Mouse (Mus musculus) embryo, embryonic 10.5 days (tissue): ENCODE measurements at regions not wholly inside any gene's neighbourhood (a gene's known extent, or its start where the extent isn't known, plus 50 kb on each side); places are given as distances from the start of the nearest gene placed in this dataset.
A peak's percentile ranks its signal among the peaks of the same experiment; 100 is the strongest.
"Not testable (repeated sequence)": the region's sequence is repeated elsewhere in the genome, so short reads cannot be mapped to it uniquely, and the experiment has no call there.

ENCODE experiments used
- DNase-seq: peaks from one replicate; pipeline ENCODE4 v3.0.0-alpha.2; 2015; ENCODE audit warnings: low spot score

DNA sequence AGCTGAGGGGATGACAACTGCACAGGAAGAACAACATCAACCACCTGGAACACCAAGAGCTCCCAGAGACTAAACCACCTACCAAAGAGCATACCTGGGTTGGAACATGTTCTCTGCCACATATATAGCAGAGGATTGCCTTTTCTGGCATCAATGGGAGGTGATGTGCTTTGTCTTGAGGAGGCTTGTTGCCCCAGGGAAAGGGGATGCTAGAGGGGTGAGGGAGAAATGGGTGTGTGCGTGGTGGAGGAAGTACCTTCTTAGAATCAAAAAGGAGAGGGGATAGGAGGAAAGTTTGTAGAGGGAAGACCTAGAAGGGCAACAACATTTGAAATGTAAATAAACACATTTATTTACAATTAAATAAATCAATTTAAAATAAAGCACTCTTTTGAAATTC lies 358.5 kb upstream of the Pfkp start:
- no peak for DNase-seq

DNA sequence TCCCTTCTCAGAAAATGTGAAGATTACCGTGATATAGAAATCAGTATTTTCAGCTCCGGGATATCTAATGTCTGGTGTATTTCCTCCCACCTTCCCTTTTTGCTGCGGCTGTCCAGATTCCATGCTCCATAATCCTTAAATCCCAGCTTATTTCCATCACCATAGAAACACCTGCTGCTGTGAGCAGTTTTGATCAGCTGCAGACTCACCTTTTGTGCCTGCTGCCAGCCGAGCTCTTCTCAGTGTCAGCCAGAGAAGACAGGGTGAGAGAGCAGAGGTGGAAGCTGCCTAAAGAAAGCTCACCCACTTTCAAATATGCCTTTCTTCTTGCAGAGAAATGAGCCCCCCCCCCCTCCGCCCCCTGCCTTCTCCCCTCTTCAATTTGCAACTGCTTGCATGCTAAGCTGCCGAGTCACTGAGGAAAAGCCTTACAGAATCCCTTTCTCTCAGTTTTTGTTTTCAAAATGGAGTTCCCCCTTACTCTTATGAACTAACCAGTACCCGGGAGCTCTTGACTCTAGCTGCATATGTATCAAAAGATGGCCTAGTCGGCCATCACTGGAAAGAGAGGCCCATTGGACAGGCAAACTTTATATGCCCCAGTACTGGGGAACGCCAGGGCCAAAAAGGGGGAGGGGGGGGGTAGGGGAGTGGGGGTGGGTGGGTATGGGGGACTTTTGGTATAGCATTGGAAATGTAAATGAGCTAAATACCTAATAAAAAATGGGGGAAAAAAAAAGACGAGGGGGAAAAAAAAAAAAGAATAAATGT lies 350.1 kb upstream of the Pfkp start:
- not testable (repeated sequence) for DNase-seq

DNA sequence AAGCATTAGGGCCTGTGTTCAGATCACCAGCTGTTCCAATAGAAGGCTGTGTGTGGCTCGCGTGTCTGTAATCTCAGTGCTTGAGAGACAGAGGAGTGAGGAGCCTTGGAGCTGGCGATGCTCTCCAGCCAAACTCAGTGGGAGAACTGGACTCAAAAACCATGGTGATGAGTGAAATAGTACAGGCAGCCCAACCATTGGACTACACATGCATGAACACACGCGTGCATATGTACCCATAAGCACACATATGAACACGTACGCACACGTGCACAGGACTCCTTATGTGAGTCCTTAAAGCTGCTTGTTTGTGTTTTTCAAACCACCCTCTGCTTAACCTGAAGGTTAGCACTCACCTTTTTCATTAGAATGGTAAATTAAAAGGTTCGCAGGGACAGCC lies 349.5 kb upstream of the Pfkp start:
- DNase-seq: no peak

DNA sequence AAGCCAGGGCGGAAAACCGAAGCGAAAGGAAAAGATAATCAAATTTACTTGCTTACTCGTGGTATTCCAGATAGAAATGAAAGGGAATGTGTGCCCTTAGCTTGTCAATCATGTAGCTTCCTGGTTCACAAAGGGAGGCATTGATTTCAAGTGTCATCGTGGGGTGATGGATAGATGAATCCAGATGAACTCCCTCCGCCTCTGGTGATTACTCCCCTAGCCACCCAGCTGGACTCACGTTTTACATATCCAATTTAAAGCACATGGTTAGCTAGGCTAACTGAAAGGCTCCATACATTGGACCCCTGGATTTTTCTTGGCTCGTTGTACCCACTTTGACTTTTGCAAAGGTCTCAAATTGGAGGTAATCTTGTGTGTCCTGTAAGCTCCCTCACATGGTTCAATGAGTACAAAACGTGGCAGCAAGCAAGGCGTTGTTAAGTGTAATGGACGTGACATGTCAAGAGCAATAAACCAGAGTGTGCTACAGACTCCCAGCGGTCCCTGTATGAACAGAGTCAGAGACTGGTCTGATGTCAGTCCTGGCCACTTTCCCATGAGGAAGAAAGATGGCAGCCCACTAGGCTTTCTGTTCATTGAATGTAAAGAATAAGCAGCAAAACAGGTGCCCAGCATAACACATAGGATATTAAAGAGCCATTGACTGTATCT lies 343.9 kb upstream of the Pfkp start:
- peak; percentile 48 for DNase-seq

DNA sequence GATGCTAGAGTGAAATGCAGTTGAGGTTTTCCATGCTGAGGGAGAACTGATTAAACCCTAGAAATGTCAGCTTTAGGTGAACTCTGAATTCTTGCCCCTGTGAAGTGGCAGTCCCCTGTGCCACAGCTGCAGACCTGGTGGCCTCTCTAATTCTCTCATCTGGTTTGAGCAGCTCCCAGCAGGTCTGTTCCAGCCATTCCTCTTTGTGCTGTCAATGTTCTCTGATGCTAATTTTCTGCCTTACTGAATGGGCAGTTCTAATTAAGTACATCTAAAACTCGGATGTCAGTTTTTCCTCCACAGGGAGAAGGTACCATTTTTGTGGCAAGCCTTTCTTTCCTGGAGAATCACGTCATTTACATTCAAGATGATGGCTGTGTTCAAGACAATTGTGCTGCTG lies 343.1 kb upstream of the Pfkp start:
- DNase-seq: peak; percentile 43

DNA sequence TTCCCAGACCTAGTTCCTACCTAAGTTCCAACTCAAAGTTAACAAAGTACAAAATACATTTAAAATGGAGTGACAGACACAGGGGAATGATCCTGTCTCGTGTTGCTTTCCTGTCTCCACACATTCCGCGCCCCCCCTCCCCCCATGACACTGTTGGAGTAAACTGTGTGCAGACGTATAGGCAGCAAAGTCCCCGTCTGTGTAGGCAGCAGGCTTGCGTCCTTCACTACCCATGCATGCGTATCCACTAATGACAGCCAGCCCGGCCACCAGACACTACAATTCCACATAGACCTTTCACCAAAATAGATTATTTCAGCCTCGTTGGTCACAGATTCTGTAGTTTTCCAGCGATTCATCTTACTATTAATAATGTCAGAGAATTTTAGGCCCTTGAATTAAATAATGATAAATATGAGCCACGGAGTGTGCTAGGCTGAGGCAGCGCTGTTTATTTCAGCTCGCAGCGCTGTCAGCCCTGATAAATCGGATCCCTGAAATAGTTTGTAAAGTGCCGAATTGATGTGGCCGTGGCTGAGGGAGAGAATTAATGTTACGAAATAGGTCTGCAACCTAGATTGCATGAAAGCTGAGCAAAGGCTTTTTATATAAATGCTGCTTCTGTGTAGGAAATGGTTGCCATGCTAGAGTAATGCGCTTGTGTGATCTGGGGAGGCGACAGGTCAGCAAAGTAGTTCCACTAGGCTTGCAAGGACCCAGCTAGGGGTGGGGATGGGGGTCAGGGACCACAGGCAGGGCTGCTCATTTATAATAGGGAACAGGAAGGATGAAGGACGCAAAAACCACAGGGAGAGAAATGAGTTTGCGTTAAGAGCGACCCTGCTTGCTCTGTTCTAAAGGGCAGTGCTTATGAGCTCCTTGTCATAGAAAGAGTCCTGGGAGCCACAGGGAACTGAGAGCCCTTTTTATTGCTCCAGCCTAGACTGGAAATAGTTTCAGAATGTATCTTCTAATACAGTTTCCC lies 336.7 kb upstream of the Pfkp start:
- DNase-seq: peak; percentile 23

DNA sequence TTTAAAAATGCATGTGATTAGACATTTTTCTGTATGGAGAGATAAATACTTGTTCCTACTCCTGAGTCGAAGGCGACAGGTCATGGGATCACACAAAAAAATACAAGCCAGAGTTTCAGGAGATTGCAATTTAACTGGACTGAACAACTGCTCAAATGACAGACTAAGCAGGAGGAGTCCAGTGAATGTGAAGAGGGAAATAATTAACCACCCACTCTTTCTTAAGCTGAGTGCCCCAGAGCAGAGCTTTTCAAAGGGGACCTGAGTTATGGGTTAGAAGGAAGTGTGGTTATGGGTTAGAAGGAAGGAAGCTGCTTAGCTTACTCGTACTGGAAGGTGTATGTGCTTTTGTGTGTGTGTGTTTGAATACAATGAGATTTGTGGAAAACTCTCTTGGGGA lies 307.1 kb upstream of the Pfkp start:
- DNase-seq: no peak

DNA sequence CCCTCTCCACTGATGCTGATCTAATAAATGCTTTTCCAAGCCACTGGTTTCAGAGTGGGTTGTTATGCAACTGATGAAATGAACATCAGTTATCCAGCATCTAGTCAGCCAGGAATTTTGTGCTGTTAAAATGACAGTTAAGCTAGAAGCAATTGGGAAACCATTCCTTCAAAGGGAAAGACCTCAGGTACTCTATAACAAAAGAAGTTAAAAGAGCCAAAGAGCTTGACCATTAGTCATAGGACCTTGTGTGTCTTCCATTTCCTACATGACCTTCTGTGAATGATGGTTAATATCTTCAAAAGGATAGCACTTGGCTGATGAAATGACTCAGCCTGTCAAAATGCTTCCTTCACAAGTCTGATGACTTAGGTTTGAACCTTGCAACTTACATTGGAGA lies 275.6 kb upstream of the Pfkp start:
- no peak for DNase-seq

DNA sequence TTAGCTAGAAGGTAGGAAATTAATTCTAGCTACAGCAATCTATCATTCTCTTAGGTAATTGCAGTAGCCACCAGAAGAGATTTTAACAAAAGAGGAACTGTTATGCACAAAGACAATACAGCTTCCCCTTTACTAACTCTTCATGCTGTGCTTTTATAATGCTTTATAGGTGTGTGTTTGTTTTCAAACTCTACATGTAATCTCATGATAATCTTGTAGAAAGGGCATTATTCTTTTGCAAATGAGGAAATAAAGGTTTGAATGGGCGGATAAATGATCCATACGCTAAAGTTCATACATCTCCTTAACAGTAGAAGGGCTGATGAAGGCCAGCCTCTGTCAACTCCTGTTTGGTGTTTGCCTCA lies 273.8 kb upstream of the Pfkp start:
- no peak for DNase-seq

DNA sequence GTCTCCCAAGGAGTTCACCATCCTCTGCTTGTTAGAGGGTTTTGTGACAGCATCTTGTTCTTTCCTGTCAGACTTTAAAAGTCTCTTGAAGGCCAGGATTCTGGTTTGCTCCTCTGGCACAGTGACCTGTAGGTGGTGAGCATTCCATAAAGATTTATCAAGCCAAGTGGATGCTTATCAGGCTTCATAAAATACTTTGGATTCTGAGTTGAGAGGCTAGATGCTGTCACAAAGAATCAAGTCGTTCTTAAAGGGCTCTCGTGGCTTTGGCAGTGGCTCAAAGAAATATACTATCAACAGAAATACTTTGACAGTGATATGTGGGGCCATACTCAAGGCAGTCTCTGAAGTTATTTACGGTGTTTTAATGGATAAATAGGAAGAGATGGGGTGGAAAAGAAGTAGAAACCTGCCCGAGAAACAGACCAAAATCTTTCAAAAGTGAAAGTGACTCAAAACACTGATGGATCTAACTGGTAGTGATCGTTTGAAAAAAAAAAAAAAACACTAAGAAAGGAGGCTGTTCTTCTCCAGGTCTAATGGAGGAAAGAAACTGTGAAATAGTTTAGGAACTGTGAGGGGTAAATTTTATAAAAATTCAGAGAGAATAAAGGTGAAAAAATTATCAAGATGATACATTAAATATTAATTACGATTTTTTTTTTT lies 273.2 kb upstream of the Pfkp start:
- DNase-seq: no peak

DNA sequence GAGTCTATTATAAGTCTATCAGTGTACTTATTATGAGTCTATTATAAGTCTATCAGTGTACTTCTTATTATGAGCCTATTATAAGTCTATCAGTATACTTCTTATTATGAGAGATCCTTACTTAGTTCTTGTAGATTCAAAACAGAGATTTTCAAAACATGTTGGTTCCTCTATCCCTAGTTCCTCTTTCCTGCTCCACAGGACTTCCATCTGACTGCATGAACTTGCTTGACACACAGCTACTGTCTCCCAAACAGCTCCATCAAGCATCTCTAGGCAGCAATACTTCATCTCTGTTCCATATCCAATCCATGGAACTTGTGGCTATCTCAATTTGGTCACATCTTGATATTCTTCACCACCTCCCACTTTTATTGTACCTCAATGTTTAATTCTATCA lies 257.4 kb upstream of the Pfkp start:
- no peak for DNase-seq

DNA sequence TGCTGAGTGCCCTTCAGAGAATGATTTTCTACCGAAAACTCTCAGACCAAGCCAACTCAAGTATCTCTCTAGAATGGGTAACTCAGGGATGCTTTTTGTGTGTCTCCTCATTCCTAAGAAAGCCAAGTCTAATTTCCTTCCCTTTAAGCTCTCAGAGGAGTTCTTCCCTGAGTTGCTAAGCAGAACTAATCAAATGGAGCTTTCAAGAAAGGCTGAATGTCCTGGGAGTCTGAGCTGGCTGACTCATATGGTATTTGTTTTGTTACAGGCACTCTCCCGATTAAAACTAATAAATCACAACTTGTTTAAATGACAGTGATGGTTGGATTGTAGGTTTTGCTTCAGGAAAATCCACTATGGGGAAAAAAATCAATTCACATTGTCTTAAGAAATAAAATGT lies 253.1 kb upstream of the Pfkp start:
- DNase-seq: no peak

DNA sequence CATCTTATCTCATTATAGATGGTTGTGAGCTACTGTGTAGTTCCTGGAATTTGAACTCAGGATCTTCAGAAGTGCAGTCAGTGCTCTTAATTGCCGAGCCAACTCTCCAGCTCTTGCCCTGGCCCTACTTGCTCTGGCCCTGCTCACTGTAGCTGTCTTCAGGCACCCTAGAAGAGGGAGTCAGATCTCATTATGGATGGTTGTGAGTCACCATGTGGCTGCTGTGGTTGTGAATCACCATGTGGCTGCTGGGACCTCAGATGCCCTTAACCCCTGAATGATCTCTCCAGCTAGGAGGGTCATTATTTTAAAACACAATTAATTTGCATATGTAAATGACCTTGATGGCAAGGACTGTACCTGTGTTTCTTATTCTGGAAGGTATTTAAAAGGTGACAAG lies 249.1 kb upstream of the Pfkp start:
- no peak for DNase-seq

DNA sequence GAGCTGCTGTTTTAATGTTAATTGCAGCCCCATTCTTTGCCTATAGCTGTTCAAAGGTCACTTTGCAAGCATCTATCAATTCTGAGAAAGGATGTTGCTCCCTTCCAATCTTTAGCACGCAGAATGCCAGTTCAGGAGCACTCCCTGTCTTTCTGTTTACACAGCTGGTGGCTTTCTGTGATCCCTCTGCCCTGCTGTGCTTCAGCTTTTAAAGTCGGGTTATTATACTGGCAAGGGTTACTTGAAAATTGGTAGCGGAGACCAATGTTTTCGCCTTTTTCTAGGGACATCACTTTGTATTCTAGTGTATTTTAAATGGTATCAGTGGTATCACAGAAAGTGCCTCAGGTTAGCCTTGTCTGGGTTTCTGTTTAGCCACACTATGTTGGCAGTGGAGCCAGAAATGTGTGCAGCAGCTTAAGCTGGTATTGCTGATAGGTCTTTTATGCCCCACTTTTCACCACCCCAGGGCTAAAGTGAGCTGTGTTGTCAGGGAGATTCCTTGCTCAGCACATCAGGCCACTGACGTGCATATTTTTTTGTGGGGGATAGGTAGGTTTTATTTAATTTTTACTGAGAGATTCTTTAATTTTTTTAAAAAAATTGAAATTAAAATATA lies 243.0 kb upstream of the Pfkp start:
- peak; percentile 70 for DNase-seq

DNA sequence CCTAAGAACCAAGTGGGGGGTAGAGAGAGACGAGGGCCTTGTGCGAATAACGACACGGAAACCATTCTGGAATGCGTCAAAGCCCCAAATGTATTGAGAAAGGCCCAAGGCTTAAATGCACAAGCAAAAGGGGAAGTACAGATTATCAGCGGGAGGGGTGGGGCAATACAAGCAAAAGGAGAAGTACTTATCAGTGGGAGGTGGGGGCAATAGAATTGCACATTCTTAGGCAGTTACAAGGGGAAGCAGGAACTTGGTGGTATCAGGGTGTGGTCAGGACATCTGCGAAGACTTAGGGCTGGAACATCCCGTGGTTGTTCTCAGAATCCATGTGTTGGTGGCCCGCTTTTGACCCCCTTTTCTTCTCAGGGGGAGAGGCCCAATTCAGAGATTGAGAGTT lies 240.9 kb upstream of the Pfkp start:
- not testable (repeated sequence) for DNase-seq

DNA sequence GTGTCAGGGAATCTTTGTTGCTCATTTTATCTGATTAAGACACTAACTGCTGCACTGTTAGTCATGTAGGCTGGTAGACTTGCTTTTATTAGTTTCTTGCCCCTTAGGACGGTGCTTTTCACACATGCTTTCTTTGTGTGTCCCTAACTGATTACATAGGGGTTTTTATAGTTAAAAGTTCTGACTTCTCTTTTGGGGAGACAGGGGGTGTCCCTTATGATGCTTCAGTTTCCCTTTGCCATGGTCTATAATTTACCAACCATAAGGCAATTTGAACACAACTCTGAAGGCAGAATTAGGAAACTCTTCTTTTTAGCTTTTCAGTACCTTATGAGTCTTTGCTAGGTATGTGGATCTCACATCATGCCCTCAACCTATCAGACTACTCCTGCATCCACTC lies 239.8 kb upstream of the Pfkp start:
- DNase-seq: no peak

DNA sequence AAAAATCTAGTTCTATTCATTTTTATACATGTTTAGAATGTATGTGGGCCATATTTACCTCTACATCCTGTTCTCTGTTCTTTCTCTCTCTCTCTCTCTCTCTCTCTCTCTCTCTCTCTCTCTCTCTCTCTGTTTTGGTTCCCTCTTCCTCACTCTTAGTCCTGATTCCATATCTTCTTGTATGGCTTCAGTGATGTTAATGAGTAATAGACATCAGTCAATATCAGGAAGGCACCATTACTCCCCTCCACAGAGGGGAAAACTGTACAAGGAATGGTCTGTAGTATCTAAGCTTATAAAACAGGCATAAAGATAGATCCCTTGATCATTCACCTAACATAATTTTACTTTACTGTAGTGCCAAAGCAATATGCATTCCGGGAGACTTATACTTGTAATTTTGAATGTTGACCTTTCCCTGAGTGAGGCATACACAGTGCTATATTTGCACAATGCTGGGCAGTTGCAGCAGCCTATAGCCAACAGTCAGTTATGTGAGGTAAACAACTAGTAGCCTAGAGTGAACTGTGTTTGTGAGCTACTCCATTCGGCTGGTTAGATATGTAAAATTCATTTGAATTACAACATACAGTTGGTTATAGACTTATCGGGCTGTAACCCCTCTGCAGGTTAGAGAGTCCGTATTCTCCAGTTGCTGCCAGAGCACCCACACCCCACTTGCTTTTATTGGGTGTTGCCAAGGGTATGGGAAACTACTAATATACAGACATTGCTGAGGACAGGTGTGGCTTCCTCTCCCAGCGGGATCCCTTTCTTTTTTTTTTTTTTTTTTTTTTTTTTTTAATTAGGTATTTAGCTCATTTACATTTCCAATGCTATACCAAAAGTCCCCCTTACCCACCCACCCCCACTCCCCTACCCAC lies 228.7 kb upstream of the Pfkp start:
- no peak for DNase-seq

DNA sequence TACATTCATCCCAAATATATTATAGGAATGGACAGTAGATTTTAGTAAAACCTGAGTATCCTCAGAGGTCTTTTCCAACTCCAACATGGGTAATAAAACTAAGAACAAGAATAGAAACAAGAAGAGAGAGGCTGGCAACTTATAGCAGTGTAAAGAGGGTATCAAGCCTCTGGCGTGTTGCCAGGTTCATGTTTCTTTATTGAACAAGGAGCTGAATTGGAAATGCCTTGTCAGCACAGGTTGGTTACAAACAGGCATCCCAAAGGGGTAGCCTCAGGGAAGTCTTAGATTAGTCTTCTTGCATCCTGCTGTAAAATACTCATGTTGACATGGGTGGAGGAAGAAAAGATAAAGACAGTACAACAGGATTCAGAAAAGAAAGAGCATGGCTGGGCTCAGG lies 213.6 kb upstream of the Pfkp start:
- no peak for DNase-seq

DNA sequence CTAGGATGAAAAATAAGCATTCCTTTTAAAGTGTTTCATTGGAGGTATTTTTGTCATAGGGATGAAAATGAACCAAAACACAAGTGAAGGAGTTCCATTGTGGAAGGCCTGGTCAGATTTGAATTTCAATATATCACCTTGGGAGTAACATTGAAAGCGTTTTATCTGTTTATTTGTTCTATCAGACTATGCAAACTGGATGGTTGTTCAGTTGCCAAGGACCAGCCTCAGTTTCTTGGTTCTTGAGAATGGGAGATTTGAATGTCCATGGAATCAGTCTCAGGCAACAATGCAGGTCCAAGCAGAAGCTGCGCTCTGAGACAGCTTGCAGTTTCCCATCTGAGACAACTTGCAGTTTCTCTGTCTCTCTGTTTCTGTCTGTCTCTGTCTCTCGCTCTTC lies 211.0 kb upstream of the Pfkp start:
- DNase-seq: no peak

DNA sequence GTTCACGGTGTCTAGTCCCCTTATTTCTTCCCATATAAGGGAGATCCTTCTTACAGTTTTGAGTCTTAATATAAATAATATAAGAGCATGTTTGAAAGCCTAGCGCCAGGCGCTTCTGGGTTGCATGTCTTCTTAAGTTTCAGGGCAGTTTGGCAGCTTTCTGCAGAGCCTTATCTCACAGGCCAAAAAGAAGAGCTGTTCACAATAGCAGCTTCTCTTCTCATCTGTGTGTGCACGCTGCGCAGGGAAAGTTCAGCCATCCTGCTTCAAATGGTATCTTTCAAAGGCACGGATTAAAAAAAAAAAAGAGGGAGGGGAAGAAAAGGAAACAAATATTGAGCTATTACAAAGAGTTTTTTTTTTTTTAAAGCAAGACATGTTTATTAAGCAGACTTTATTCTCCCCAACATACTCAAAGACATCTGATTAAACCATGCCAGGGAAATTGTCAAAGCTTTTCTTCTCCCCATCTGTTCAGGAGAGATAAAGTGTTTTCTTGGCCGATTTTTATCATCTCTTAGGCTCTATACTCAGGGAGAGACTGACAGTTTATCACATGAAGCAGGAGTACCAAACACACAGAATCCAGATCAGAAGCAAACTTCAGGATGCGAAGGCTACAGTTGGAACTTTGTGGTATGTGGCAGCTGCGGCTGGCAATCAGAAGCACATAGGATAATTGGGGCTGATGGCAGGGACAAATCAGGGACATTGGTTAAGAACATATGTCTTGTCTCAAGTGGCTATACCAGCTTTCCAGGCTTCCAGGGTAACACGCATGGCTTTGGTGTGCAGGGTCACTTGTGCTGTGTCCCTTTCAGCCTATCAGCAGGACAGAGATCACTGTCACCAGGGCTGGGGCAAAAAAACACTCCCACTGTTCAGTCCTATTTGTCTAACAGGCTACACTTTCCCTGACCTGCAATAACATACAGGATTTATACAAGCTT lies 206.9 kb upstream of the Pfkp start:
- no peak for DNase-seq
